8 mouse cellular contexts compared by ENCODE assay signal in genomic region chr17:22817471-22818198, GRCm38 (mm10). TPM values are rescaled to one million over a fixed set of nuclear protein-coding genes. Genes with fewer than 3 reads are reported as not detected.
DNase-seq lines count a peak whose midpoint lies in the region; ATAC-seq and TF ChIP-seq lines count a peak whose summit lies in the region.

No protein-coding gene starts in this region.

- H3K4me1 ChIP-seq in G1E (ENCODE audit: insufficient read depth, low read depth, low read length): no peaks in the 10 kb centered on the region; the same call in 1 of the 2 replicates
- H3K4me1 ChIP-seq in forebrain, postnatal 0 days (ENCODE audit: insufficient read depth): no peaks in the 10 kb centered on the region
- H3K4me1 ChIP-seq in olfactory bulb, adult 2 months (ENCODE audit: control insufficient read depth, insufficient read depth, low read length): no peaks in the 10 kb centered on the region

- H3K27me3 ChIP-seq in G1E (ENCODE audit: insufficient read depth, low read length): no peaks in the 10 kb centered on the region
- H3K27me3 ChIP-seq in forebrain, postnatal 0 days (ENCODE audit: insufficient read depth, low read length): no peaks in the 10 kb centered on the region

- TF ChIP-seq CTCF in G1E (IDR thresholded peaks at IDR 0.05; ENCODE audit: low read depth, low read length): no peak
- no peak for TF ChIP-seq CTCF in forebrain, postnatal 0 days (IDR thresholded peaks at IDR 0.05; ENCODE audit: low read depth)
- TF ChIP-seq CTCF in olfactory bulb, adult 2 months (IDR thresholded peaks at IDR 0.05; ENCODE audit: insufficient read depth, low read depth, low read length): no peak

- whole genome bisulfite sequencing in forebrain, postnatal 0 days: 2% methylated on average over 28 of the region's 28 CpGs
- under 1% methylated on average over 28 of the region's 28 CpGs for whole genome bisulfite sequencing in olfactory bulb, adult 2 months

- H3K9ac ChIP-seq in forebrain, postnatal 0 days: peak overlapping the region; percentile 79

- peaks cover 7% of the 10 kb centered on the region for H3K36me3 ChIP-seq in G1E (replicated peaks)
- peaks cover 7% of the 10 kb centered on the region; the same call in 1 of the 2 replicates for H3K36me3 ChIP-seq in forebrain, postnatal 0 days (ENCODE audit: insufficient read depth)

- intact Hi-C loops in heart, postnatal 36 days (cut with DNase I): loop anchor here (5.0 kb wide), 2 partner anchors 50 to 75 kb away; partner anchors contain the start of gene Zfp945

- TF ChIP-seq POLR2A in olfactory bulb, adult 2 months (IDR thresholded peaks at IDR 0.05; ENCODE audit: insufficient read depth, low read depth, low read length): no peak; the same call in 1 of the 2 replicates

- peak overlapping the region; percentile 85 for H3K27ac ChIP-seq in forebrain, postnatal 0 days (ENCODE audit: low read depth, low read length)
- peak overlapping the region; percentile 67; the same call in 1 of the 2 replicates for H3K27ac ChIP-seq in olfactory bulb, adult 2 months (ENCODE audit: insufficient read depth, low read depth, low read length)

- peak; percentile 89 for ATAC-seq in G1E (ENCODE audit: extremely low read depth, insufficient number of reproducible peaks, low FRiP score, poor library complexity, severe bottlenecking)
- ATAC-seq in forebrain, postnatal 0 days: peak; percentile 99

- DNase-seq in G1E (ENCODE audit: low spot score): peak; percentile 30
- peak; percentile 64 for DNase-seq in cerebellum, adult 11-12 months
- DNase-seq in forebrain, postnatal 0 days: peak; percentile 91
- peak; percentile 59 to 64 for DNase-seq in heart, postnatal 36 days
- peak; percentile 44 to 78 for DNase-seq in layer of hippocampus, adult 18-20 months (ENCODE audit: low spot score in 2 of 2)
- DNase-seq in lung, adult 18-20 months: peak; percentile 66 to 76
- peak; percentile 21 for DNase-seq in thymus, postnatal 14 days

- H3K4me3 ChIP-seq in G1E (ENCODE audit: low read depth, low read length): peak overlapping the region; percentile 72
- peak overlapping the region; percentile 50 for H3K4me3 ChIP-seq in forebrain, postnatal 0 days (ENCODE audit: low read depth, low read length)
- peak overlapping the region; percentile 87 for H3K4me3 ChIP-seq in olfactory bulb, adult 2 months (ENCODE audit: insufficient read depth, low read depth, low read length)

- H3K4me2 ChIP-seq in forebrain, postnatal 0 days (ENCODE audit: low read depth): peak overlapping the region; percentile 53

- H3K9me3 ChIP-seq in G1E (replicated peaks): no peaks in the 10 kb centered on the region
- no peaks in the 10 kb centered on the region for H3K9me3 ChIP-seq in forebrain, postnatal 0 days (ENCODE audit: low read length)

RNA-seq across cellular contexts. Expression of gene Zfp945, which starts 49.3 kb away (rescaled TPM):
- total RNA-seq in G1E (2014; fragmentation: Nextera tagmentation): 41.5 and 44.8 TPM in 2 replicates
- total RNA-seq in G1E (2017): 20.9 and 22.9 TPM in 2 replicates
- 0.17 and 0.49 TPM in 2 replicates for polyA plus RNA-seq in G1E (2012)
- 21.8 and 24.9 TPM in 2 replicates for total RNA-seq in forebrain, postnatal 0 days (2014; rRNA removed)
- 11.3 and 13.7 TPM in 2 replicates for polyA plus RNA-seq in forebrain, postnatal 0 days (2015; fragmentation: Nextera tagmentation; extraction: Ambion mirVana)
- 1 to 10 TPM; 6.4 to 7.5 TPM for total RNA-seq in heart, postnatal 36 days (2021)
- total RNA-seq in layer of hippocampus, adult 18-20 months (2021): 10 to 100 TPM in 1 of 2 experiments, 1 to 10 TPM in 1; 8.9 to 10.5 TPM
- not detected in 2 replicates for polyA plus RNA-seq in olfactory bulb, adult 2 months (2012; ENCODE audit: insufficient read depth, insufficient read length, low replicate concordance, missing spikeins)

Comparison
In these comparisons a context has a peak if more than half of its experiments do, and no peak if none do; other contexts are left out.
1. Peak in every context shown above with its lines: DNase-seq, ATAC-seq, H3K4me3 ChIP-seq and H3K27ac ChIP-seq.
2. DNase-seq: peak in every context shown above with its lines; median percentile 91 in forebrain, postnatal 0 days; 71 in lung, adult 18-20 months; 64 in cerebellum, adult 11-12 months; 62 in heart, postnatal 36 days; 61 in layer of hippocampus, adult 18-20 months; 30 in G1E; 21 in thymus, postnatal 14 days.